Mouse (Mus musculus) limb, embryonic 12.5 days (tissue): ENCODE results near the gene D16Ertd472e. TPM values are rescaled to one million over a fixed set of nuclear protein-coding genes. Genes with fewer than 3 reads are reported as not detected.

Source experiments
- ATAC-seq: fragments of 200-750 bp; cut with Nextera tagmentation; 2 replicates; pipeline ENCODE4 v1.8.0; 2017; ENCODE audit warnings: low read depth, moderate TSS enrichment; ENCODE audit not compliant: insufficient number of reproducible peaks, insufficient read depth, low FRiP score, low TSS enrichment
- H3K27ac ChIP-seq: fragments of 300-500 bp; sonication (generic); 2 replicates; pipeline ENCODE4 v1.5.1; 2016; ENCODE audit warnings: mild to moderate bottlenecking, moderate library complexity
- H3K27me3 ChIP-seq: fragments of 300-500 bp; sonication (generic); 2 replicates; pipeline ENCODE4 v1.6.1; 2016; ENCODE audit warnings: mild to moderate bottlenecking, moderate library complexity
- H3K36me3 ChIP-seq: fragments of 300-500 bp; sonication (generic); 2 replicates; pipeline ENCODE4 v1.6.1; 2016; ENCODE audit warnings: mild to moderate bottlenecking, moderate library complexity
- H3K4me1 ChIP-seq: fragments of 300-500 bp; sonication (generic); replicated peaks from 2 replicates; pipeline ENCODE4 v1.6.1; 2016
- H3K4me2 ChIP-seq: fragments of 300-500 bp; sonication (generic); 2 replicates; pipeline ENCODE4 v1.6.1; 2016; ENCODE audit warnings: mild to moderate bottlenecking, moderate library complexity
- H3K4me3 ChIP-seq: fragments of 300-500 bp; sonication (generic); replicated peaks from 2 replicates; pipeline ENCODE4 v1.5.1; 2016; ENCODE audit warnings: mild to moderate bottlenecking
- H3K9ac ChIP-seq: fragments of 300-500 bp; sonication (generic); replicated peaks from 2 replicates; pipeline ENCODE4 v1.6.1; 2016; ENCODE audit warnings: mild to moderate bottlenecking, moderate library complexity
- H3K9me3 ChIP-seq: fragments of 300-500 bp; sonication (generic); 2 replicates; pipeline ENCODE4 v1.6.1; 2016; ENCODE audit warnings: mild to moderate bottlenecking, moderate library complexity
- WGBS: fragments of 180-500 bp; shearing (Covaris S2); methylation state at CpG from one replicate; pipeline ENCODE4 v1.1.7; 2016; 5-methylcytosine and 5-hydroxymethylcytosine counted together
- polyA plus RNA-seq: library from polyadenylated mRNA; unstranded; fragments of >200 nt; fragmentation: Nextera tagmentation; extraction: Ambion mirVana; gene quantifications from 2 replicates; pipeline ENCODE4 v1.2.1, GENCODE M21; 2016

The D16Ertd472e gene
- polyA plus RNA-seq, 1 experiment from 2014 or later, result 27.8 TPM

DNA sequence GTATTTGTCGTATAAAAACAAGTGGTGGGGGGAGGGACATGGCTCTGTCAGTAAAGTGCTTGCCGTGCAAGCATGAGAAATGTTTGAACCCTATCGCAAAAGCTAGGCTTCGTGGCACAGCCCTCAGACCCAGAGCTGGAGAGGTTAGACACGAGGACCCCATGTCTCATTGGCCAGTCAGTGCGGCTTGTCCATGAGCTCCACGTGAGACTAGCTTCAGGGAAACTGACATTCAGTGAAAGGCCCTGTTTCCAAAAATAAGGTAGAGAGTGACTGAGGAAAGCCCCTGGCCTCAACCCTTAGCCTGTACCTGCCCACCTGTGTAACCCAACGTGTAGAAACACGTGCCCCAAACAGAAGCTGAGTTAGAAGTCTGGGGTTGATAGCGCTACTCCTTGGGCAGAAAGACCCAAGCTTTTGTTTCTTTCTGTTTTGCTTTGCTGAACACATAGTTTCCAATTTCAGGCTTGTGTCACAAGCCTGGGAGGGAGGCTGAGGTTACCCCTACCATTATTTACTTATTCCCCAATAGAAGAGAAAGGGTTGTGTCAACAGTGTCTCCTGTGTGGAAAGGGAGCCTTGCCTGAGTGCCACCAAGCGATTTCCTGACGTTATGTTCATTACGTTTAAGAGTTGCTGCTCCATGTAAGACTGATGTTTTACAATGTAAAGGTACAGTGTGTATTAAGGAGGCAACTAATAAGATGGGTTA is 12.2 kb downstream of the D16Ertd472e start:
- Histone ChIP-seq H3K36me3 (peaks cover 54% of the 10 kb centered on the region), H3K9me3 (no peaks in the 10 kb centered on the region), H3K4me1 (0 out of 2 replicates have a peak, but pooled peaks cover 4% of the 10 kb centered on the region), H3K4me3 (no peak overlapping the region), H3K27me3 (no peaks in the 10 kb centered on the region), H3K4me2 (no peak overlapping the region), H3K9ac (no peak overlapping the region), H3K27ac (no peak overlapping the region; the same call in 1 of the 2 replicates)
- no peak for ATAC-seq
- WGBS, result 84% methylated on average over 13 of the region's 13 CpGs

DNA sequence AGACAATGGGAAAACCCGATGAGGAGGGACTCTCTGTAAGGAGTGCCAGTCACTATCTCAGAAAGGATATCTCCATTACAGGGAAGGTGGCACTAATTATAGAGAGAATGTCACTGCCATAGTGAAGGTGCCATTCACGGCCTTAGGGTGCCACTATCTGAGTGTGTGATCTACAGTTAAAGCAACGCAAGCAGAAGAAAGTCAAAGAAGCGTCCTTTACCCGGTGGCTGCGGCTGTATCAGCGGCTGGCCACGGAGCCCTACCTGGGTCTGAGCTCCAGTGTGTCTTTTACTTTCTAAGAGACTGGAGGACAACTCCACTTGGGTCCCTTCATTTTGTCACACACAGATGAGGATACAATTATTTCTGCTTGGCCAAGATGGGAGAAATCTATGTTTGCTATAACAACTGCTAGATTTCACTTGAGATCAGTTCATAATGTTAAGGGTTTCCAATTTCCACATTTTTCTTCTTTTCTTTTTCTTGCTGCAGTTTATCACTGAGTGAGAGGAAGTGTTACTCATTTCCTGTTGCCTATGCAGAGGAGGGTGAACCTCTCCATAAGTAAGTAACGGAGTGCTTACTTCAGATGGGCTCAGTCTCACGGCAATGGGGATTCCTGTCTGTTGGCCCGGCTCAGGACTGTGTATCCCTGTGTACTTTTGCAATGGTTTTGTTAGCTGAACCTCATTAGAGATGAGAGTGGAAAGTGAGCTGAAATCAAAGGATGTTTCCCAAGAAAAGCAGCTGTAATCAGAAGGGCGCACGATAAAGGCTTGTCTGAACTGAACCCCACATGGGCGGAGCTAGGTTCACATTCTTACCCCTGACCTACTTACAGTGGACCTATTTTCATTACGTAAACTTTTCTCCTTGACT is 13.2 kb downstream of the D16Ertd472e start:
- ATAC-seq, result no peak
- no peak overlapping the region for H3K9ac ChIP-seq
- no peak overlapping the region for H3K4me2 ChIP-seq
- H3K9me3 ChIP-seq, result no peaks in the 10 kb centered on the region
- no peak overlapping the region for H3K4me3 ChIP-seq
- H3K36me3 ChIP-seq, result peaks cover 62% of the 10 kb centered on the region
- no peaks in the 10 kb centered on the region for H3K27me3 ChIP-seq
- no peak overlapping the region for H3K27ac ChIP-seq
- H3K4me1 ChIP-seq, result 0 out of 2 replicates have a peak, but pooled peaks cover 4% of the 10 kb centered on the region
- WGBS, result 88% methylated on average over 15 of the region's 15 CpGs

- H3K36me3 ChIP-seq, result peaks cover 74% of the 10 kb centered on the region
- H3K4me3 ChIP-seq, result no peak overlapping the region
- no peak overlapping the region for H3K27ac ChIP-seq
- WGBS, result 94% methylated on average over 5 of the region's 5 CpGs
- no peaks in the 10 kb centered on the region for H3K9me3 ChIP-seq
- 0 out of 2 replicates have a peak, but pooled peaks cover 4% of the 10 kb centered on the region for H3K4me1 ChIP-seq
- H3K27me3 ChIP-seq, result no peaks in the 10 kb centered on the region
- ATAC-seq, result no peak
- H3K4me2 ChIP-seq, result no peak overlapping the region
- H3K9ac ChIP-seq, result no peak overlapping the region
Observed at GRCm38 (mm10) chr16:78560627-78561026, 15.9 kb downstream of the D16Ertd472e start.

GRCm38 (mm10) chr16:78560063-78560462 is 16.4 kb downstream of the D16Ertd472e start:
- no peaks in the 10 kb centered on the region for H3K27me3 ChIP-seq
- no peaks in the 10 kb centered on the region for H3K9me3 ChIP-seq
- no peak overlapping the region for H3K4me3 ChIP-seq
- no peak overlapping the region for H3K27ac ChIP-seq
- peaks cover 69% of the 10 kb centered on the region for H3K36me3 ChIP-seq
- no peak for ATAC-seq
- H3K9ac ChIP-seq, result no peak overlapping the region
- H3K4me1 ChIP-seq, result peaks cover 6% of the 10 kb centered on the region; the same call in 1 of the 2 replicates
- H3K4me2 ChIP-seq, result no peak overlapping the region
- 88% methylated on average over 15 of the region's 15 CpGs for WGBS

- H3K4me3 ChIP-seq, result no peak overlapping the region
- H3K4me2 ChIP-seq, result no peak overlapping the region
- H3K27ac ChIP-seq, result no peak overlapping the region
- peaks cover 6% of the 10 kb centered on the region; the same call in 1 of the 2 replicates for H3K4me1 ChIP-seq
- WGBS, result 97% methylated on average over 4 of the region's 4 CpGs
- H3K9me3 ChIP-seq, result no peaks in the 10 kb centered on the region
- ATAC-seq, result no peak
- H3K27me3 ChIP-seq, result no peaks in the 10 kb centered on the region
- no peak overlapping the region for H3K9ac ChIP-seq
- peaks cover 47% of the 10 kb centered on the region for H3K36me3 ChIP-seq
Observed at GRCm38 (mm10) chr16:78557573-78557972, 18.9 kb downstream of the D16Ertd472e start.

DNA sequence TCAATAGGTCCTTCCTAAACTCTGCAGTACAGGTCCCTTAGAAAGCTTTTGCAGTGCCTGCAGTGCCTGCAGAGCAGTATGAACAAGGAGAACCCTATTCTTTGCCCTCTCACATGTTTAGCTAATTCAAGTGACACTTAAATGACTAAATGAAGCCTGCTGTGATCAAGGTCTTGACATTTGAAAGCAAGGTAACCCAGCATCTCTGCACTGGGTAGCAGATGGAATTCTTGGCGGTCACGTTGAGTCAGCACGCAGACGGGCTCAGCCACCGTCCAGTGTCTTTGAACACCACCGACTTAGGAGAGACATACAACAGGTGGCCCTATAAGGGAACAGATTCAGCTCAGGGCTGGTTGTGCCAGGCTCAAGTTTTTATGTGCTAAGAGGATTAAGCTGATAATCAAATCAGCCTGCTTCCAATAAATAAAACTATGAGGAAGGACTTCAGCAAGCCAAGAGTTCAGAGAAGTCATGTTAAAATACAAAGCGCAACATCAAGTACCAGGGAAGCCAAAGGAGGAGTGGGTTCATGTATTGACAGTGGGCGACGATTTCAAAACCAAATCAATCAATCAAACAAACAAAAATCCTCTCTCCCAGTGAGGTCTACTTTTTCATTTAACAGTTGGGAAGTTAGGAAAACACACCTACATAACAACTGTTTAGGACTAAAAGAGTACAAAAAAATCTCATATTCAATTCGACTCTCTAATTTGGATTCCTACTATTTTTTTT is 21.4 kb downstream of the D16Ertd472e start:
- H3K9me3 ChIP-seq, result no peaks in the 10 kb centered on the region
- H3K4me3 ChIP-seq, result no peak overlapping the region
- no peak; the same call in 1 of the 2 replicates for ATAC-seq
- peaks cover 6% of the 10 kb centered on the region; the same call in 1 of the 2 replicates for H3K4me1 ChIP-seq
- H3K27ac ChIP-seq, result no peak overlapping the region
- 51% methylated on average over 10 of the region's 10 CpGs for WGBS
- H3K27me3 ChIP-seq, result no peaks in the 10 kb centered on the region
- peaks cover 23% of the 10 kb centered on the region for H3K36me3 ChIP-seq
- H3K4me2 ChIP-seq, result no peak overlapping the region
- no peak overlapping the region for H3K9ac ChIP-seq

- ATAC-seq, result no peak
- WGBS, result 92% methylated on average over 10 of the region's 10 CpGs
- no peak overlapping the region for H3K27ac ChIP-seq
- peaks cover 54% of the 10 kb centered on the region for H3K36me3 ChIP-seq
- no peak overlapping the region for H3K9ac ChIP-seq
- H3K4me1 ChIP-seq, result no peaks in the 10 kb centered on the region
- no peaks in the 10 kb centered on the region for H3K27me3 ChIP-seq
- H3K4me3 ChIP-seq, result no peak overlapping the region
- no peaks in the 10 kb centered on the region for H3K9me3 ChIP-seq
- no peak overlapping the region for H3K4me2 ChIP-seq
Observed at GRCm38 (mm10) chr16:78547367-78547766, 29.1 kb downstream of the D16Ertd472e start.

DNA sequence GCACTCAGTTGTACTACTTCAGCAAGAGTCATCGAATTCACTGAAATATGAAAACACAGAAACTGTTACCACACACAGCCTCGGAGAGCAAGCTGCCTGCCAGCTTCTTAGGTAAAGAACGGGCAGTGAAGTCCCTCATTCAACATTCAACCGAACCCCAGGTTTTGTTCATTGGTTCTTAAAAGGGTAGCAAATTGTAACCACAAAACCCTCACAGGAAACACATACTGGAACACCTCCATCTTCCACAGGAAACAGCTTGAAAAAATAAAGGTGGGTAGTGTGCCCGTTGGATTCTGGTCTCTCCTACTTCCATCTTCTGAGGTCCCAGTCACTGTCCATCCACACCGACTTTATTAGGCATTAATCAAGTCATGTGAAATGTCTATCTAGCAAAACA is 30.0 kb downstream of the D16Ertd472e start:
- Histone ChIP-seq H3K27me3 (no peaks in the 10 kb centered on the region), H3K36me3 (peaks cover 56% of the 10 kb centered on the region), H3K4me3 (no peak overlapping the region), H3K4me1 (no peaks in the 10 kb centered on the region), H3K4me2 (no peak overlapping the region), H3K27ac (no peak overlapping the region), H3K9ac (no peak overlapping the region), H3K9me3 (no peaks in the 10 kb centered on the region)
- no peak for ATAC-seq
- WGBS, result 88% methylated on average over 6 of the region's 6 CpGs

DNA sequence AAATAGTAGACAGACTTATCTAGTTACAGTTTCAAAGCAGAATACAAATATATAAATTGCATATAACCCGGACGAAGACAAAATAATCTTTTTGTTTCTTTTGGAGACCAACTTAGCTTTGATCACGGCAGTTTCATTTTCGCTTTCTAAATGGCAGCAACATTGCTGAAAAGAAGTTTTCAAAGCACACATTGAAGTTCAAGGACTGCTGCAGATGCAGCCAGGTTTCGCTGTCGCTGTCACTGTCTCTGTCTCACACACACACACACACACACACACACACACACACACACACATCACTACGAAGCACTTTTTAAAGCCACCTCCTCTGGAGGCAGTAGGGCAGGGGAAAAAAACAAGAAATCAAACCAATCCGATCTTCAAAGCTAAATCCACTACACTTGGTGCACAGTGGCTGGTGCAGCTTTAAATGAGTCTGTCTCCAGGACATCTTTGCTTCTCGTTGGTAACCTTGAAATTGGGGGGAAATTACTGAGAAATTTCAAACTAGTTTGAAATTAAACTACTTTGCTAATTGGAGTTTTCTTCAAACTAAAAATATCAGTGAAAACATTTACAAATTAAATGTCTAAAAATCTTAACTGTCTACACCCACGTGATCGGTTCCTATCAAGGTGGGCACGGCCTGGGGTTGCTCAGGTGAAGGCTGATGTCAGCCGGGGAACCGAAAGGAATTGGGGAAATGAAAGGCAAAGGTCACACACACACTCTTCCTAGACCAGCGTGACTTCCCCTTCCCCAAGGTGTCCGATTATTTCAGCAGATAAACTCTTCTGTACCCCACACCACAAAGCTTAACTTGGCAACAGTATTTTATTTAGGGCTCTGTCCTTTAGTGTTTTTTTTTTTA is 35.9 kb downstream of the D16Ertd472e start:
- H3K27me3 ChIP-seq, result no peaks in the 10 kb centered on the region
- 90% methylated on average over 16 of the region's 16 CpGs for WGBS

GRCm38 (mm10) chr16:78537798-78538422 is 38.6 kb downstream of the D16Ertd472e start:
- WGBS, result 71% methylated on average over 8 of the region's 8 CpGs
- no peak for ATAC-seq
- Histone ChIP-seq H3K4me2 (no peak overlapping the region), H3K36me3 (peaks cover 11% of the 10 kb centered on the region), H3K4me3 (no peak overlapping the region), H3K9me3 (no peaks in the 10 kb centered on the region), H3K4me1 (0 out of 2 replicates have a peak, but pooled peaks cover 4% of the 10 kb centered on the region), H3K9ac (no peak overlapping the region), H3K27me3 (no peaks in the 10 kb centered on the region), H3K27ac (no peak overlapping the region)

More for the DNA sequence above, 35.9 kb downstream of the D16Ertd472e start:
- peaks cover 33% of the 10 kb centered on the region for H3K36me3 ChIP-seq
- H3K4me1 ChIP-seq, result no peaks in the 10 kb centered on the region
- no peak overlapping the region for H3K4me3 ChIP-seq
- H3K27ac ChIP-seq, result no peak overlapping the region
- H3K9me3 ChIP-seq, result no peaks in the 10 kb centered on the region
- ATAC-seq, result no peak
- H3K9ac ChIP-seq, result no peak overlapping the region
- H3K4me2 ChIP-seq, result no peak overlapping the region
